Mouse (Mus musculus): Measurements from ENCODE around the gene Cntn2. TPM values are rescaled to one million over a fixed set of nuclear protein-coding genes. Genes with fewer than 3 reads are reported as not detected.

Gene Cntn2
- total RNA-seq (2021) = 10 to 100 TPM; 68.0 to 84.8 TPM
- long read RNA-seq, full-length matches to known transcripts = 13 of 50 reads
- long read RNA-seq, partial matches to known transcripts = 27 of 50 reads
- long read RNA-seq, other reads (novel, unspliced or antisense) = 10 of 50 reads

- peak; percentile 58 to 83 for DNase-seq (ENCODE audit: low spot score in 2 of 2)
Measured at GRCm38 (mm10) chr1:132542762-132543306, at the start of gene Cntn2. Cntn2 (minus strand) TSS chr1:132543256.

- DNase-seq (ENCODE audit: low spot score in 2 of 2) = peak in 1 of 2 experiments; percentile 77
Measured at GRCm38 (mm10) chr1:132592145-132592544, 49.1 kb upstream of the Cntn2 start.

- DNase-seq (ENCODE audit: low spot score in 2 of 2) = peak; percentile 48 to 76
Measured at GRCm38 (mm10) chr1:132591399-132591930, 48.4 kb upstream of the Cntn2 start.

GRCm38 (mm10) chr1:132586679-132587201 lies 43.7 kb upstream of the Cntn2 start:
- no peak for DNase-seq (ENCODE audit: low spot score in 2 of 2)

- DNase-seq (ENCODE audit: low spot score in 2 of 2) = no peak
Measured at GRCm38 (mm10) chr1:132585376-132585775, 42.3 kb upstream of the Cntn2 start.

- DNase-seq (ENCODE audit: low spot score in 2 of 2) = no peak
Measured at GRCm38 (mm10) chr1:132582998-132583604, 40.0 kb upstream of the Cntn2 start.

GRCm38 (mm10) chr1:132581845-132582839 lies 39.1 kb upstream of the Cntn2 start:
- no peak for DNase-seq (ENCODE audit: low spot score in 2 of 2)

GRCm38 (mm10) chr1:132580063-132580462 lies 37.0 kb upstream of the Cntn2 start:
- DNase-seq (ENCODE audit: low spot score in 2 of 2) = no peak

GRCm38 (mm10) chr1:132576845-132577244 lies 33.8 kb upstream of the Cntn2 start:
- no peak for DNase-seq (ENCODE audit: low spot score in 2 of 2)

GRCm38 (mm10) chr1:132572851-132573250 lies 29.8 kb upstream of the Cntn2 start:
- DNase-seq (ENCODE audit: low spot score in 2 of 2) = no peak

- DNase-seq (ENCODE audit: low spot score in 2 of 2) = no peak
Measured at GRCm38 (mm10) chr1:132571613-132572012, 28.6 kb upstream of the Cntn2 start.

- no peak for DNase-seq (ENCODE audit: low spot score in 2 of 2)
Measured at GRCm38 (mm10) chr1:132570906-132571305, 27.9 kb upstream of the Cntn2 start.

GRCm38 (mm10) chr1:132570068-132570780 lies 27.2 kb upstream of the Cntn2 start:
- DNase-seq (ENCODE audit: low spot score in 2 of 2) = no peak

- DNase-seq (ENCODE audit: low spot score in 2 of 2) = peak; percentile 42 to 71
Measured at GRCm38 (mm10) chr1:132569516-132569915, 26.5 kb upstream of the Cntn2 start.

- DNase-seq (ENCODE audit: low spot score in 2 of 2) = no peak
Measured at GRCm38 (mm10) chr1:132567336-132568125, 24.5 kb upstream of the Cntn2 start.

GRCm38 (mm10) chr1:132565766-132566165 lies 22.7 kb upstream of the Cntn2 start:
- peak in 1 of 2 experiments; percentile 46 for DNase-seq (ENCODE audit: low spot score in 2 of 2)

GRCm38 (mm10) chr1:132564946-132565345 lies 21.9 kb upstream of the Cntn2 start:
- DNase-seq (ENCODE audit: low spot score in 2 of 2) = no peak

- no peak for DNase-seq (ENCODE audit: low spot score in 2 of 2)
Measured at GRCm38 (mm10) chr1:132562337-132562795, 19.3 kb upstream of the Cntn2 start.

GRCm38 (mm10) chr1:132560907-132561700 lies 18.0 kb upstream of the Cntn2 start:
- DNase-seq (ENCODE audit: low spot score in 2 of 2) = no peak

Measured in layer of hippocampus, adult 18-20 months (tissue).